Mouse (Mus musculus) forebrain, embryonic 13.5 days (tissue): ENCODE data around the gene Cct8. TPM values are rescaled to one million over a fixed set of nuclear protein-coding genes. Genes with fewer than 3 reads are reported as not detected.

Experiments used
- ATAC-seq: fragments of 200-750 bp; cut with Nextera tagmentation; 2 replicates; pipeline ENCODE4 v1.8.0; 2017
- H3K27ac ChIP-seq: fragments of 300-500 bp; sonication (generic); 2 replicates; pipeline ENCODE4 v1.5.1; 2015; ENCODE audit warnings: inconsistent platforms, mild to moderate bottlenecking, moderate library complexity
- H3K27me3 ChIP-seq: fragments of 300-500 bp; sonication (generic); 2 replicates; pipeline ENCODE4 v1.6.1; 2015; ENCODE audit warnings: mild to moderate bottlenecking, inconsistent platforms
- H3K36me3 ChIP-seq: fragments of 300-500 bp; sonication (generic); 2 replicates; pipeline ENCODE4 v1.6.1; 2015; ENCODE audit warnings: mild to moderate bottlenecking, inconsistent platforms; ENCODE audit not compliant: poor library complexity, severe bottlenecking
- H3K4me1 ChIP-seq: fragments of 300-500 bp; sonication (generic); 2 replicates; pipeline ENCODE4 v1.6.1; 2015; ENCODE audit warnings: inconsistent platforms
- H3K4me2 ChIP-seq: fragments of 300-500 bp; sonication (generic); 2 replicates; pipeline ENCODE4 v1.6.1; 2015; ENCODE audit warnings: inconsistent platforms, mild to moderate bottlenecking, moderate library complexity
- H3K4me3 ChIP-seq: fragments of 300-500 bp; sonication (generic); 2 replicates; pipeline ENCODE4 v1.5.1; 2015; ENCODE audit warnings: mild to moderate bottlenecking, inconsistent platforms
- H3K9ac ChIP-seq: fragments of 300-500 bp; sonication (generic); 2 replicates; pipeline ENCODE4 v1.6.1; 2015; ENCODE audit warnings: mild to moderate bottlenecking, inconsistent platforms
- H3K9me3 ChIP-seq: fragments of 300-500 bp; sonication (generic); replicated peaks from 2 replicates; pipeline ENCODE4 v1.6.1; 2016; ENCODE audit warnings: inconsistent platforms
- WGBS: fragments of 180-500 bp; shearing (Covaris S2); methylation state at CpG from one replicate; pipeline ENCODE4 v1.1.7; 2015; 5-methylcytosine and 5-hydroxymethylcytosine counted together
- polyA plus RNA-seq: library from polyadenylated mRNA; unstranded; fragments of >200 nt; fragmentation: Nextera tagmentation; extraction: Ambion mirVana; gene quantifications from 2 replicates; pipeline ENCODE4 v1.2.1, GENCODE M21; 2015

The Cct8 gene
- polyA plus RNA-seq, 1 experiment from 2014 or later, result 524 TPM

DNA sequence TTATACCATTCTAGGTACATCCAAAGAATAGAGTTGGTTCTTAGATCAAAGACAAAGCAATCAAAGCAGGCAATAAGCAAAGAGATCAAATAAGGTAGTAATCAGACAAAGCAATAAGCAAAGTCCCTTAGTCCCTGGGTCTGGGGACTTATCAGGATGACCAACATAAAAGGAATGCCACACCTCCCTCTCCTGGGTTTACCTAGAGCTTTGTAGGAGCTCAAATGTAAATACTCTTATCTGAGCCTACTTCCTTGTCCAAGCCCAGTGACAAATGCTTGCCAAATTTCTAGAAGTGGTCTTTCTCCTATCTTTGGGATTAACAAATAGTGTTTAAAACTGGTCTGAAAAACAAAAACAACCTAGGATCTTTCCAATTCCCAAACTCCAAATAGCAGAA, 52.4 kb downstream of the Cct8 start:
- Histone ChIP-seq H3K36me3 (no peaks in the 10 kb centered on the region), H3K27me3 (no peaks in the 10 kb centered on the region), H3K9ac (no peak overlapping the region), H3K4me2 (no peak overlapping the region), H3K4me3 (no peak overlapping the region), H3K9me3 (no peaks in the 10 kb centered on the region), H3K27ac (no peak overlapping the region), H3K4me1 (peaks cover 17% of the 10 kb centered on the region)
- no peak for ATAC-seq

DNA sequence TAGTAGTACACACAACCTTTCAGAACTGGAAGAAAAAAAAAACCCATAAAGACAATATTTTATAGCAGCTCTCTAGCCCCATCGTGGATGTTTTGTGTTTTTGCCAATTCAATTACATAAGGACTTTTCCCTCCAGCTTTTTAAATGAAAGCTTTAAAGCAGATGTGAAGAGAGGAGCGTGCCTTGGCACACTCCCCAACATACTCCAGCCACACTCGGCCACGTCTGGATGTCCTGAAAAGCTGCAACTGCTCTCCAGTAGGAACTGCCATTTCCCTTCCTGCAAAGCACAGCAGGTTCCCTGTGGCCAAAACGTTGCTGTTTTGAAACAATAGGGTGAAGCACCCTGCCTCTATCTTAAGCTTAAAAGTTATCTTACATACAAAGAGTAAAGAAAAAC, 53.4 kb downstream of the Cct8 start:
- no peak overlapping the region for H3K9ac ChIP-seq
- peaks cover 17% of the 10 kb centered on the region for H3K4me1 ChIP-seq
- no peak overlapping the region for H3K4me3 ChIP-seq
- no peaks in the 10 kb centered on the region for H3K9me3 ChIP-seq
- 60% methylated on average over 5 of the region's 5 CpGs for WGBS
- no peaks in the 10 kb centered on the region for H3K36me3 ChIP-seq
- ATAC-seq, result no peak
- H3K27me3 ChIP-seq, result no peaks in the 10 kb centered on the region
- H3K4me2 ChIP-seq, result no peak overlapping the region
- H3K27ac ChIP-seq, result no peak overlapping the region

DNA sequence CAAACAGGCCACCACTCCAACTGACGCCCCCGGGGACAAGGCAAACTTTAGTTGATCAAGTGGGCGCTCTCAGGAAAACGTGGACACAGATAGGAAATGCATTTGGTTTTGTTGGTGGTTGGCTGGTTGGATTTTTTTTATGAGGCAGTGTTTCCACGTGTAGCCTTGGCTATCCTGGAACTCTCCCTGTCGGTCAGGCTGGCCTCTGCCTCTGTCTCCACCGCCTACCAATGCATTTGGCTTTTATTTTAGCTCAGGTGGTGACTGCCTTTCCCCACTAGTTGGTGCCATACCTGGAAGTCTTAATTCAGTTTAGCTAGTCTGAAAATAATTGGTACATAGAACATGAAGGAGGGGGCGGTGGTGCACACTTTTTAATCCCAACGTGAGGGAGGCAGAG, 54.6 kb downstream of the Cct8 start:
- H3K27me3 ChIP-seq, result no peaks in the 10 kb centered on the region
- no peak overlapping the region for H3K27ac ChIP-seq
- no peaks in the 10 kb centered on the region for H3K9me3 ChIP-seq
- H3K4me3 ChIP-seq, result peak overlapping the region; percentile 79
- peak overlapping the region; percentile 82 for H3K4me2 ChIP-seq
- no peaks in the 10 kb centered on the region for H3K36me3 ChIP-seq
- peaks cover 17% of the 10 kb centered on the region for H3K4me1 ChIP-seq
- 21% methylated on average over 9 of the region's 9 CpGs for WGBS
- H3K9ac ChIP-seq, result peak overlapping the region; percentile 85
- ATAC-seq, result no peak

DNA sequence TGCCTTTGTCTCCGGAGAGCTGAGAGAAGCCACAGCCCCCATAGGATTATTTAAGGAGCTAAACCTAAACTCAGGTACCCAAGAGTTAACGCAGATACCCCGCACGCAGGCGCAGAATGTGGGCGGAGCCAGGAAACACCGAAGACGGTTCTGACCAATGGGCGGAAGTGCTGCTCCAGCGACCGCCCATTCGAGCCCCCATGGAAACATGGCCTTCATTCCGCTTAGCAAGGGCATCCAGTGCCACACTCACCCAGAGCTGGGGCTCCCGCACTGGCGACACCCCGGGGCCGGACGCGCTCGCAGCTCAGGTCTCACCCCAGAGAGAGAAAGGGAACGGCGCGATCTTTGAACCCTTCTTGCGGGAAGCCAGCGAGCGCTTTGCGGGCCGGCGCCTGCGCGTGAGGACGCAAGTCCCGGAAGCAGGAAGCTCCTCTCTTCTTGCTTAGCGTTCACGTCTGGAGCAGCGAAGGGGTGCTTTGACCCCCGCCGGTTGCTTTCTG, 55.4 kb downstream of the Cct8 start, which contains the start of gene Rwdd2b:
TSS of gene Rwdd2b (minus strand) at position 390 of the 503 bp plus-strand sequence.
- under 1% methylated on average over 38 of the region's 38 CpGs for WGBS
- Histone ChIP-seq H3K9me3 (no peaks in the 10 kb centered on the region), H3K36me3 (no peaks in the 10 kb centered on the region), H3K4me3 (peak within 1 kb of the TSS; percentile 79), H3K4me1 (peaks cover 17% of the 10 kb centered on the region), H3K27ac (peak within 1 kb of the TSS; percentile 88), H3K9ac (peak within 1 kb of the TSS; percentile 85), H3K4me2 (peak within 1 kb of the TSS; percentile 82), H3K27me3 (no peaks in the 10 kb centered on the region)
- ATAC-seq, result peak; percentile 98

DNA sequence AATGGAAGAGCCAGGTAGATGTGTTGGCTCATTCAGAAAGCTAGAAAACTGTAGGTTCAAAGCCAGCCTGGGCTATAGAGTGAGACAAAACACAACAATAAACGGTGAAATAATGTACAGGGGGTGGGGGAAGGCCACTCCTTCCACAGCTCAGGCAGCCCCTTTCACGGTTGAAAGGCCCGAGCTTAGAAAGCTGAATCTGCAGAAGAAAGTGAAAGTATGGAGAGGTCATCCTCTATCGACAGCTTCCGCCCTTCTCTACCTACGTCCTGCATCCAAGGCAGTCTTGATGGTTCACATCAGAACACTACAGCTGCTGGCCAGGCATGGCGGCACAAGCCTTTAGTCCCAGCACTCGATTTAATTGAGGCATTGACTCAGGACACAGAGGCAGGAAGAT, 57.0 kb downstream of the Cct8 start:
- H3K4me2 ChIP-seq, result no peak overlapping the region
- H3K9ac ChIP-seq, result no peak overlapping the region
- H3K4me3 ChIP-seq, result no peak overlapping the region
- no peaks in the 10 kb centered on the region for H3K27me3 ChIP-seq
- H3K4me1 ChIP-seq, result peaks cover 17% of the 10 kb centered on the region
- H3K27ac ChIP-seq, result no peak overlapping the region
- H3K9me3 ChIP-seq, result no peaks in the 10 kb centered on the region
- no peak for ATAC-seq
- WGBS, result 87% methylated on average over 8 of the region's 8 CpGs
- H3K36me3 ChIP-seq, result no peaks in the 10 kb centered on the region

DNA sequence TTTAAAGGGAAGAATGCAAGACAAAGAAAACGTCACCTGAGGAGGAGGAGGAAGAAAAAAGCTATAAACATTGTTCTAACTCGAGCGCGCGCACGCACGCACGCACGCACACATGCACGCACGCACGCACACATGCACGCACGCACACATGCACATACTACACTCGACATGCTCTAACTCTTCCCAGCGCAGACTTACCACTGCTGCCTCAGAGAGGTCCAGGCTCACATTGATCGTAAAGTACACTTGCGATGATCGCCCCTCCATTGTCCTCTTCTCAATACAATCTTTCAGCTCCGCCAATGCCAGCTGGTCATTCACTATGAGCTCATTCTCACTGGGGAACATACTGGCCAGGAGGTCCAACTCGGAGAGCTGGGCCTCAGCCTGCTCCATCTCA, 58.6 kb downstream of the Cct8 start:
- Histone ChIP-seq H3K27ac (no peak overlapping the region), H3K4me3 (no peak overlapping the region), H3K9me3 (no peaks in the 10 kb centered on the region), H3K9ac (no peak overlapping the region), H3K36me3 (no peaks in the 10 kb centered on the region), H3K27me3 (no peaks in the 10 kb centered on the region), H3K4me1 (peaks cover 17% of the 10 kb centered on the region), H3K4me2 (no peak overlapping the region)
- ATAC-seq, result no peak
- 94% methylated on average over 21 of the region's 21 CpGs for WGBS

DNA sequence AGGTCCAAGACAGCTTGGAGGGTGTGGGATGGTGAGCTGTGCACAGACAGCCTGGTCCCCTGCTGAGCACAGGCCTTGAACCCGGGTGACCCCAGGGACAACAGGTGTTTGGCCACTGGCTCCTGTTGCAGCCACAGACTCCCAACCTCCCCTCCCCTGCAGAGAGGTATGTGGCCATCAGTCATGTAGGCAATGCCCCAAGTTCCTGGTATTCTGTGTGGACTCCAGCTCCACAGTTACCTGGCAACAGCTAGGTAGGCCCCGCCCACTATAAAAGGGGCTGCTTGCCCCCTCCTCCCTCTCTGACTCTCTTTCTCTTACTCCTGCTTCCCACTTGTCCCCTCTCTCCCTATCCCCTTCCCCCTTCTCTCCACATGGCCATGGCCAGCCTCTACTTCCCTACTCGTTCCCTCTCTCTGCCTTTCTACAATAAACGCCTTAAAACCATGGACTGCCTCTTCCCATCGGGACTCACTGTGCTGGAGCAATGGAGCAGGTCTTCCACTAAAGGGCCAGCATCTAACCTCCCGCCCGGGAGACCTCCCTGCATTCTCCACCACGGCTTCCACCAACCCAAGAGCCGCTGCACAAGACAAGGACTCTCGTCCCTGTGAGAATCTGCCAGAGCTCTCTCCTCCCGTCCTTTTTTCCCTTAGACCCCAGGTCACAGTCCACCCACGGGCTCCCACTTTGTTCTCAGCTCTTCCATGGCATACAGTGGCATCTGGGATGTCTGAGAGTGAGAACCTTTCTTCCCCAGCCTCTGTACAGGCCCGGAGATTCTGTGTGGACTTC, 60.1 kb downstream of the Cct8 start:
- no peaks in the 10 kb centered on the region for H3K9me3 ChIP-seq
- H3K27me3 ChIP-seq, result no peaks in the 10 kb centered on the region
- H3K27ac ChIP-seq, result no peak overlapping the region
- no peak overlapping the region for H3K4me2 ChIP-seq
- no peak overlapping the region for H3K4me3 ChIP-seq
- H3K4me1 ChIP-seq, result peaks cover 14% of the 10 kb centered on the region
- no peaks in the 10 kb centered on the region for H3K36me3 ChIP-seq
- 87% methylated on average over 13 of the region's 13 CpGs for WGBS
- no peak for ATAC-seq
- H3K9ac ChIP-seq, result no peak overlapping the region

DNA sequence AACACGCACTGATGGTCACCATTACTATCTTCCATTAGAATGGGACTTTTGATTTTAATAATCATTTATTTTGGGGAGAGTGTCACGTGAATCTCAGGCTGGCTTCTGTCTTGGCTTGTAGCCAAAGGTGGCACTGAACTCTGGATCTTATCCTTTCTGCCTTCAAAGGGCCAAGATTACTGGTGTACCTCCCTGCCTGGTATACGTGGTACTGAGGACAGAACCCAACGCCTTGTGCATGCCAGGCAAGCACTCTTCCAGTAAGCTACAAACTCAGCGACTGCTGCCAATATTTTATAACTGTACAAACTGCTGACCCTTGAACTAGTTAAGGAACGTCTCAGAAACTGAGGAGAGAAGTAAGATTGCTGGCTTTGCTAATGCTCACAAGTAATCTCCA, 60.7 kb downstream of the Cct8 start:
- no peak overlapping the region for H3K9ac ChIP-seq
- H3K4me3 ChIP-seq, result no peak overlapping the region
- H3K9me3 ChIP-seq, result no peaks in the 10 kb centered on the region
- H3K36me3 ChIP-seq, result no peaks in the 10 kb centered on the region
- no peak overlapping the region for H3K4me2 ChIP-seq
- WGBS, result 85% methylated on average over 6 of the region's 6 CpGs
- H3K4me1 ChIP-seq, result peaks cover 15% of the 10 kb centered on the region
- H3K27me3 ChIP-seq, result no peaks in the 10 kb centered on the region
- H3K27ac ChIP-seq, result no peak overlapping the region
- ATAC-seq, result no peak

DNA sequence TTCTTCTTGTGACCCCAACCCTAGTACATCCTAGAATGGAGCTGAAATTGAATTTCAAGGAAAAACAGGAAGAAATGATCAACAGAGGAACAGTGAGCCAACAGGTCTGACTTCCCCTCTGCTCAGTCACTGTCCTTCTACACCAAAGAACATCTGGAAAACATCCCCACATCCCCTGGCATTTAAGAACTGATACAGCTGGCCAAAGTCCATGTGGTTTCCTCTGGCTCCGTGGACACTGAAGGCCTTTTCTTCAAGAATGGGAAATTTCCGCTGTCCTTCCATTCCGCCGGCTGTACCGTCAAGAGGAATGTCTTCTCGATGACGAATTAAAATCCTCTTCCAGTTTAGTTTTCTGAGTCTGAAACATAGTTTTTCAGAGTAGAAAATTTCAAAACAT, 61.4 kb downstream of the Cct8 start:
- Histone ChIP-seq H3K4me3 (no peak overlapping the region), H3K4me1 (peaks cover 9% of the 10 kb centered on the region), H3K9ac (no peak overlapping the region), H3K27me3 (no peaks in the 10 kb centered on the region), H3K4me2 (no peak overlapping the region), H3K27ac (no peak overlapping the region), H3K36me3 (no peaks in the 10 kb centered on the region), H3K9me3 (no peaks in the 10 kb centered on the region)
- ATAC-seq, result no peak
- 96% methylated on average over 7 of the region's 7 CpGs for WGBS

Other genes starting within 250 kb of the Cct8 start
- gene N6amt1, start 141.7 kb downstream of the Cct8 start, polyA plus RNA-seq, result 17.5 and 18.5 TPM in 2 replicates
- 26.0 and 29.9 TPM in 2 replicates for gene Ltn1, start 63.3 kb downstream of the Cct8 start, polyA plus RNA-seq
- gene Rwdd2b, start 55.3 kb downstream of the Cct8 start, polyA plus RNA-seq, result 10.7 and 11.6 TPM in 2 replicates
- gene Usp16, start 41.2 kb downstream of the Cct8 start, polyA plus RNA-seq, result 50.1 and 50.4 TPM in 2 replicates
- 0.10 TPM in 1 of 2 replicates, not detected in the other for gene Map3k7cl, start 57.5 kb upstream of the Cct8 start, polyA plus RNA-seq
- 20.7 and 22.5 TPM in 2 replicates for gene Bach1, start 203.1 kb upstream of the Cct8 start, polyA plus RNA-seq